Mouse (Mus musculus) cerebral cortex, adult 2 months (tissue): ENCODE measurements around the gene Gtdc1.

Experiments used
- WGBS: fragments of 180-500 bp; shearing (Covaris S2); methylation state at CpG from one replicate; pipeline ENCODE4 v1.1.7; 2018; 5-methylcytosine and 5-hydroxymethylcytosine counted together

Gtdc1 gene

DNA sequence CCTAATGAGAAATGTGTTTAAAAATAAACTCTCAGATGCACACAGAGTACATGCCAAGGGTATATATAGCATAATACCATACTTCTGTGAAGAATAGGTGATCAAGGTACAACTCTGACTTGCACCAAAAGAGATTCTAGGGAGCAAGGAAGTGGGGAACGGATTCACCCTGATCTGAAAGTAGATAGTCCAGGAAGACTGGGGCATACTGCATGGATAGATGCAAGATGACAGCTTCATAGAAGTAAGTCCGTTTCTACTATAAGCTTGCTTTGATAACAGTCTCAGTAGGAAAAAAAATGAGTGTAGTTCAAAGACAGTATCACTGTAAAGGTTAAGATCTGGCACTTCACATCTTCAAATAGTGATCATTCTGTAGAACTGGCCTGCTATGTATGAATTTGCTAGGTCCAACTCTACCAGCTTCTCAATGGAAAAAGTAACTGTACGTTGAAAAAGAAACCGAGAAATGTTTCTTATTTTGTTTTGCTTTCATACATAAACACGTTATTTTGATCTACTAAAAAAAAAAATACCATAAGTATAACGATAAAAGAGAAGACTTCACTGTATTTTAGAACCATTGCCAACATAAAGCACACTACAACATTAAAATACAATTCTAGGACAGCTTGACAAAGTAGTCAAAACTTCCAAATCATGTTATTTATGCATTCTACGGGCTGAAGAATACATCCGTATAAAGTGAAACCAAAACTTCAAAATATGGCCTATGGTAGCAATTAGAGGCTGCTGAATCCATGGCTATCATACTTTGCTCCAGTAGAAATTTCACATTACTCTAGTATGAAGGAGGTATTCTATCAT lies 4.2 kb downstream of the Gtdc1 start:
- WGBS = 64% methylated on average over 8 of the region's 8 CpGs

DNA sequence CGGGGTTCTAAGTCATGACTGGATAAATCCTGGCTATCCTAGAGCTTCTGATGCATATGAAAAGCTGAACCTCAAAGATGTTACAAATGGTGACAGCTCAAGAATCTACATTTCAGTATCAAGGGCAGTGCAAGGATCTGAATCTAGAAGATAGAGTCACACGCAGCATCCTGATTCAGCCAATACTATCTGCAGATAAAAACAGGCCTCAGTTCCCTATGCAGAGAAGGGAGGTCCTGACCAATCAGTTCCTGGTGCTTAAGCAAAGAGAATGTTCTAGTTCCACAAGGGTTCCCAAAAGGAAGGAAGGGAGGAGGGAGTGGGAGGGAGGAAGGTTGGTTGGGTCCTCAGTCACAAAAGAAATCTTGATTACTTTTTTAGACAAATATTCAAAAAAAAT lies 5.0 kb downstream of the Gtdc1 start:
- 97% methylated on average over 2 of the region's 2 CpGs for WGBS

DNA sequence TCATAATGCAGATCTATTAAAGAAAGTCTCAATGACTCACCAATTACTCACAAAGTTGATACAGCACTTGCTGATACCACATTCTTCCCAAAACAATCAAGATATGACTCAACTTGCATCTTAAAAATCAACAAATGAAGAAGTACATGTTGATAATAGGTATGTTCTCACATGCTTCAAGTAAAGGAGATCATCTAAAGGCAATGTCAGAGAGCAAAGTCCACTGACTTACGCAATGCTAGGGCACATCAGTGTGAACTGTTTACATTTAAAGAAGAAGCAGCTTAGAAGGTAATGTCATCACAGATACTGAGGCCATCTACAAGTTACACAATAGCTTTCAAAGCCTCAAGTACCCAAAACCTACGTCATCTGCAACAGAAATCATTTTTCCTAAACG lies 7.0 kb downstream of the Gtdc1 start:
- WGBS = 89% methylated on average over 3 of the region's 3 CpGs

DNA sequence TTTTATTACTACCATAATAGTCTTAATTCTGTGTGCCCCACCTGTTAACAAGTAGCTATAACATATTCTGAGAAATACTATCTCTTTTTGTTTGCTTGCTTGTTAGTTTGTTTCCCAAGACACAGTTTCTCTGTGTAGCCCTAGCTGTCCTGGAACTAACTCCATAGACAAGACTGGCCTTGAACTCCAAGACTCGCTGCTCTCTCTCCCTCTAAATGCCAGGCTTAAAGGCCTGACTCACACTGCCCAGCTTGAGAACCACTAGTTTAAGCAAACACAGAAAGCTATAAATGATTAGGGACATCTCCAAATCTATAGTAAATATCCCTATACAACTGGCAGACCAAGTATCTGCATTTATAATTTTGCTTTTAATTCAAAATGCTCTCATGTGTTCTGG lies 8.1 kb downstream of the Gtdc1 start:
- 91% methylated on average over 1 of the region's 1 CpGs for WGBS

DNA sequence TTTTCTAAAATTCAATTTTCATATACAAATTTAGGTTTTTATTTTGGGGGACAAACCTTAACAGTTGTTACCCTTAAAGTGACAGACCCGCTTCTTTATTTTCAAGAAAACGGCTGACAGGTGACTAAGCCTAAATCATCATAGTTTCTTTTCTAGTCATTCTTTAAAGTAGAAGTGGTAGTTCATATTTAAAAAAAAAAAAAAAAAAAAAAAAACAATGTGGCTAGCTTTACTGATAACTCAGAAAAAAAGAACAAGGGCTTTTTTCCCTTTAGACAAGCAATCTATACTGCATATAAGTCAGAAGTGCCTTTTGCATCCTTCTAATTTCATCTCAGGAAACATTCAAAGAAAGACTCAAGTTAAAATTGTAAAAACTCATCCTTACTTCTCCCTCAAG lies 8.7 kb downstream of the Gtdc1 start:
- WGBS = 94% methylated on average over 2 of the region's 2 CpGs

DNA sequence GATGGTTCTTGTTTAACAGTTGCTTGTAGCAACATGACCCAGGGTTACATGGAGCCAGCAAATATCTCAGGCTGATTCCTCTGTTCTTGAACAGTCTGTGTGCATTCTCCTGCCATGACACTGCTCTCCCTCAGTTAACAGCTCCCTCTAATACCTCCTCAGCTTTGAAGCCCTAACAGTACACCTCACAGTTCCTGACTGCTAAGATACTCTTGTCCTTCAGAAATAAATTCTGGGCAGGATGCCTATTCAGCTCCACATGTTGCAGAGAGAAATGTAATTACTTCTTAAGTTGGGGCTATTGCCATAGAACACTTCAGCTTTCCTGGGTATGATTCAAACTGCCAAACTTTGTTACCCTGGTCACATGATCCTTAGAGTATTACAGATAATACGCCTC lies 29.7 kb downstream of the Gtdc1 start:
- 89% methylated on average over 1 of the region's 1 CpGs for WGBS

DNA sequence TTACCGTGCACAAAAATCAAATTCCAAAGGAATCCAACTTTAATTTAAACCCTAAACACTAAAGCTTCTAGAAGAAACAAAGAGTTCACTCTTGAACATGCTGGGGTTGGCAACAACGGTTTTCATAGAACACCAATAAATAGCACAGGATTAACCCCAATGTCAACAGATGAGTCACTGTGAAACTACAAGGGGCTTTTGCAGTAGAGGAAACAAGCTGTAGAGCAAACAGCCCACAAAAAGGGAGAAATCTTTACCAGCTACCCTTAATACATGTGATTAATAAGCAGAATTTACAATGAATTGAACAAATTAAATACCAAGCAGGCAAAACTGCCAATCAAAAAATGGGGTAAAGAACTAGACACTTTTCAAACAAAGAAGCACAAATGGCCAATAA lies 53.7 kb downstream of the Gtdc1 start:
- WGBS = 58% methylated on average over 2 of the region's 2 CpGs

DNA sequence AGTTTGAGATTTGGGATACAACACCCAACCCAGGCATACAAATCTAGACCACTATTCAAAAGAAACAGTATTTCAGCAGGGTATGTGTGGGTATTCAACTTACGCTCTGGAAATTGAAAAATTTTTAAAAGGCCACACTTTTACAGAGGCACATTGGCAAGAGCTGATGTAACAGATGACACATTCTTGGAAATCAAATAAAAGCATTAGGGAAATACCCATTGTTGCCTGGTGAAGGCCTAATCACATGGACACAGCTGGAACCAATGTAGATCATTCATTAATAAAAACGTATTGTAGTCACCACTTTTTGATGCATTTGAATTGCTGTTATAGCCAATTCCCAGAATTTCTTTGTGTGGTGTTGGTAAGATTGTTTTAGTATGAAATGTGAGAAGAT lies 73.0 kb downstream of the Gtdc1 start:
- WGBS = 75% methylated on average over 2 of the region's 2 CpGs

DNA sequence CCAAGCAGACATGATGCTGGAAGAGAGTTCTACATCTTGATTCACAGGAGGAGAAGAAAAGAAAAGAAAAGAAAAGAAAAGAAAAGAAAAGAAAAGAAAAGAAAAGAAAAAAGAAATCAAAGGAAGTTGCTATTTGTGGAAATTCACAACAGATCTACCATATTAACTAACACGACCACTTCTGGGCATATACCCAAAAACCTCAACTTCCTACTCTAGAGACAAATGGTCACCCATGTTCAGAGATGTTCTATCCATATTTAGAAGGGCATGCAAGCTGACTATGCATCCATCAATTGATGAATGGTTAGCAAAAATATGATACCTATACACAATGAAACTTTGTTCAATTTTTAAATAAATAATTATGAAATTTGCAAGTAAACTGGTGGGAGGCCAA lies 79.3 kb downstream of the Gtdc1 start:
- WGBS = 41% methylated on average over 1 of the region's 1 CpGs

DNA sequence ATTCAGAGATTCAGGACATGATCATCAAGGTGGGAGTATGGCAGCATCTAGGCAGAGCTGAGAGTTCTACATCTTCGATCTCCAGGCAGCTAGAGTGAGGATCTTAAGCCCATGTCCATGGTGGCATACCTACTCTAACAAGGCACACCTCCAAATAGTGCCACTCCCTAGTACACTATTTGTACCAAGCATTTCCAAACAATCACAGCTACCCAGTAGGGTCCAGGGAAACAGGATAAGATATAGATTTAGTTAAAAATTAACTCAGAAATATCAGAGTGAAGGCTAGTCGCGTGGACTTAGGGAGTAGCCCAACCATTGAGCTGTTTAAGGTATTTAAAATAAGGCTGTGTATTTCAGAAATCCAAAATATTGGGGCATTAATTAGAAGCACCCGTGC lies 82.0 kb downstream of the Gtdc1 start:
- WGBS = 93% methylated on average over 4 of the region's 4 CpGs

DNA sequence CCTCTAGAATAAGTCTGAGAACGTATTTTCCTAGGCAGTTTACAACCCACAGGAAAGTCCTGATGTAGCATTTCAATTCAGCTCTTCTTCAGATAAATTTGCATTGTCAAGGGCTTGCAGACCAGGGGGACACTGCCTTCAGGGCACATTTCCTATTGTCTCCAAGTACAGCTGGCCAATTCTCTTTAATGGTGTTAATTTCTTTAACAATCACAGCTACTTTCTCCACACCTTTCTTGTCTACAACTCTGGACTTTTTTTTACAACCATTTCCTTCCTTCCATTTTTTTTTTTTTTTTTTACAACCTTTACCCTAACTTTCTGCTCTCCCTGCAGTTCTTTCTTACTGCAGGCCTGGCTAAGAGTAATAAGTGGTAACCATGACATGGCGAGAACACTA lies 97.7 kb downstream of the Gtdc1 start:
- WGBS = 74% methylated on average over 2 of the region's 2 CpGs

DNA sequence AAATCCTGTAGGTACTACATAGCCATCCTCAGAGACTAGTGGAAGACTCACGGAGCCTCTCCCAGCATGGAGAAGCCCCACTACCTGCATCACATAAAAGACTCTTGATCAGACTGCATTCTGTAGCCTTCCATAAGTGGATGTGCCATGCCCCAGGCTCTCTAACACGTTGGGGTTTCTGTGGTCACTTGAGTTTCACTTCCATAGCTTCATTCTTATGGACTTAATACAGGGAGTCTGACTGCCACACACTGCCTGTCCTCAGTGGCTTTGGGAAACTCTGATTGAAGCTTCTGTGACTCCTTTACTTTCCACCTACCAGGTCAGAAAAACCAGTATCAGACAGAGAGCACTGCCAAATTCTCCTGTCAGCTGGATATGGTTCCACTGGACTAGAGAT lies 98.1 kb downstream of the Gtdc1 start:
- 86% methylated on average over 2 of the region's 2 CpGs for WGBS

DNA sequence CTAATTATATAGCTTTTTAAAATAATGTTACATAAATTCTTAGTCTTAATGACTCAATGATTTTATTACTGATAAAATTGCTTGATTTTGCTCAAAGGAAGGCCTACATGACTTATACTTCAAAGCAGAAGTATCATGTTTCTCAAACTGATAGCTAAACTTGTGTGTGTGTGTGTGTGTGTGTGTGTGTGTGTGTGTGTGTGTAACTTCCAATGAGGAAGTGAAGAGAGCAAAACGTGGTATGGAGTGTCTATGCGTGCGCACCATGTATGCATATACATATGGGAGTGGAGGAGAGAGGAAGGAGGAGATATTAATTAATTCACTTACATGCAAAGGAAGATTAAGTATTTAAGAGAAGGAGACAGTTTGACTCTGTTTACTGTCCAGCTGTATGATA lies 100.8 kb downstream of the Gtdc1 start:
- WGBS = 93% methylated on average over 3 of the region's 3 CpGs

DNA sequence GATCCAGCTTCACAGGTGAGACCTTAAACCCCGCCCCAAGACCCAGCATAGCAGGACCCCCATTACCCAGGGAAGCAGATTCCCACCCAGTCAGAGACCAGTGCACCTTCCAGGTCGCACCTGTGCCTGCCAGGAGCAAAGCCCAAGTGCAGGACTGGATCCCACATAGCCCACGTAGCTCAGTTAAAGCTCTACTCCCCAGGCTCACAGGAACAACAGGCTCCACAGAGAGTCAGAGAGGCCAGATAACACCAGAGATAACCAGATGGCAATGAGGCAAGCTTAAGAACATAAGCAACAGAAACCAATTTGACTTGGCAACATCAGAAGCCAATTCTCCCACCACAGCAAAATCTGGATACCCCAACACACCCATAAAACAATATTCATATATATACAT lies 113.7 kb downstream of the Gtdc1 start:
- WGBS = 91% methylated on average over 3 of the region's 3 CpGs

DNA sequence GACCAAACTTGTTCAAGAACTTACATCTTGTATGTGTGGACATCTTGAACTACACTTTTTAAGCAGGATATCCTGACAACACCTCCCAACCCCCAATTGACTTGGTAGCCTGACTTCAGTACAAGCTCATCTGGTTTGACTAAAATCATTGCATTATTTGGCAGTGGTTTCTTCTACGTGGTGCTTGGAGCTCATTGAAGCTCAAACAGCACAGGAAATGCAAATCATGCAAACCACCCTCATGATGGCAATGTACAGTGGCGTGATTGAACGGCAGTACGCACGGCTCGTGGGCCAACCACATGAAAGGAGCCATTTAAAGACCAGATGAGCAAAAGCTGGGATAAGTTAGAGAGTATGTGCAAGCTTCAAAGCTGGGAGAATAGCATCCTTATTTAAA lies 123.0 kb downstream of the Gtdc1 start:
- WGBS = 74% methylated on average over 6 of the region's 6 CpGs

DNA sequence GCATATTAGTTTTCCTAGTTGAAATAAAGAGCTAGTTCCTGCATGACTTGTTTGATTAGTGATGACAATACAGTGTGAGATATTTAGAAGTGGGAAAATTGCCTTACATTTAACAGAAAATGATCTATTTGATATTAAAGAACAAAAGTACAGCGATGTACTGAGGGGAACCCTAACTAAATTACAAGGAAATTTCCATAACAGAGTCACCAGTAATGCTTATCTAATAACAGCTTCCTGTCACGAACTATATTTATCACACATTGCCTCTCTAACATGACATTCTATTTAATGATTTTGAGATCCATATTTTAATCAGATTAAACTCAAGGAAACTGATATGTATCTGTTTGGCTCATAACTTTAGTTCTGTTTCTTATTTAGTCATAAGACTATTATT lies 126.1 kb downstream of the Gtdc1 start:
- 72% methylated on average over 2 of the region's 2 CpGs for WGBS

DNA sequence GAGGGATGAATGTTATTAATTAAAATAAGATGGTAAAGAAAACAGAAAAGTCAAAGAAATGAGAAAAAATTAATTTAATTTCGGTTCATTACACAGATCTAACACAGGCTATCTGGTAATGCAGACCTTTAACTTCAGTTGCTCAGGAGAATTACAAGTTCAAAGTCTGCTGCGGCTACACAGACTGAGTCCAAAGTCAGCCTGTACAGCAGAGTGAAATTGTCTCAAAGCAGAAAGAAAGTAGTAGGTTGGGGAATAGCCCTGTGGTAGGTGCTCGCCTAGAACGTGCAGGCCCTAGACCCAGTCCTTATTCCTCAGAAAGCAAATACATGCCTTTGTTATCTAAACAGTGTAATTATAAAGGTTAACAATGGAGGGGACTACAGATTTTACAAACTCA lies 135.6 kb downstream of the Gtdc1 start:
- WGBS = 94% methylated on average over 4 of the region's 4 CpGs

DNA sequence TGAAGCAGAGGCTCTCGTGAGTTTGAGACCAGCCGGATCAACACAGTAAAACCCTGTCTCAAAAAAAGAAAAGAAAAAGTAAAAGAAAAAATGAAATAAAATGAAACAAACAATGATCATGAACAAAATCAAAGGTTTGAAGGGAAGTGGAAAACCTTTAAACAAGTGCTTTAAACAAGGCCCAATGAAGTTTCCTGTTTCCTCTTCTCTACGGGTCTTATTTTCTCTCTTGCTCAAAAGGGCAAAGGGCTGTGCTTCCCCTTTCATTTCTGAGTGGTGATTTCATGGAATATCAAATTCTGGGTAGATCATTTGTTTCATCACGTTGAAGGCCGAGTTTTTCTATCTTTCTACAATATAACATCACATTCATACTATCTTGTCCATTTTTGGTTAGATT lies 136.3 kb downstream of the Gtdc1 start:
- WGBS = 88% methylated on average over 5 of the region's 5 CpGs

DNA sequence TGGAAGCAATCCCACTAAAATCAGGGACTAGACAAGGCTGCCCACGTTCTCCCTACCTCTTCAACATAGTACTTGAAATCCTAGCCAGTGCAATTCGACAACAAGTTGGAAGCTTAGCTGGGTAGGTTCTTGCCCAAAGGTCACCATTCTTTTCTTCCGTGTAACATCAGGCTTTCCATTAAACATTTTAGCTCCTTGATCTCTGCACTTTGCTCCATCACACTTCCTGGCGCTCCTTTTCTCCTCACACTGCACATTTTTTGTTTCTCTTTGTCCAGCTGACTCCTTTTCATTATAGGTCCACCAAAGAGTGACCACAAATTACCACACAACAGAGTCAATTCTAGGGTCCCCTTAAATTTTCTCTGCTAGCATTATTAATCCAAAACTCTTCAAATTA lies 144.7 kb downstream of the Gtdc1 start:
- WGBS = 92% methylated on average over 4 of the region's 4 CpGs

DNA sequence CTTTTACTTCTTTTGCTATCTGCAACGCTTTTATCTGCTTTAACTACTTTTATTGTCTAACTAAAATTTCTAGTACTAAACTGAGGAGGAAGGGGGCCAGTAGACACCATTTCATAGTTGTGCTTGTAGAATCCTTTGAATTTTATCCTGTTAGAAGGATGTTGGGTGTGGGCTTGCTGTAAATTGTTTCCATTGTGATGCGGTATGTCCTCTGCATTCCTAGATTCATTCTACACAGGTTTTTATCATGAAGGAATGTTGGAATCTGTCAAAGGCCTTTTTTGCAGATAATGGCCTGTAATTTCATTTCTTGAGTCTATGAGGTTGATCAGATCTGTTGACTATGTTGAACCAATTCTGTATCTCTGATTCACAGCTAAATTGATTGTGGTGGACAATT lies 146.5 kb downstream of the Gtdc1 start:
- WGBS = 95% methylated on average over 2 of the region's 2 CpGs

DNA sequence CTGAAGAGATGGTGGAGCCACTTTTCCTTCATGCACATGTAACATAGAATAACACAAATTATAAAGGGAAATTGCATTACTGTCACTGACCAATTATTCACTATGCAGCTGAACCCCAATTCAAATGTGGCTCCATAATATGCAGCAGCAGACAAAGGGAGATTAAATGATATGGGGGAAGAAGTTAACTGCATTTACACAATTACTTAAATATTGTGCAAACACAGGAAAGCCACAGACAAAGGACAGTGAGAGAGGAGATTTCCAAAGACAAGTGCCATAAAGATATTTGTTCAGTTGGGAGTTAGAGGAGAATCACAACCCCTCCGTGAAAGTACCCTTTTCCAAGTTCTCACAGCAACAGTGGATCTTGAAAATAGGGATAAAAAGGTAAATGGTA lies 163.6 kb downstream of the Gtdc1 start:
- WGBS = 88% methylated on average over 1 of the region's 1 CpGs

DNA sequence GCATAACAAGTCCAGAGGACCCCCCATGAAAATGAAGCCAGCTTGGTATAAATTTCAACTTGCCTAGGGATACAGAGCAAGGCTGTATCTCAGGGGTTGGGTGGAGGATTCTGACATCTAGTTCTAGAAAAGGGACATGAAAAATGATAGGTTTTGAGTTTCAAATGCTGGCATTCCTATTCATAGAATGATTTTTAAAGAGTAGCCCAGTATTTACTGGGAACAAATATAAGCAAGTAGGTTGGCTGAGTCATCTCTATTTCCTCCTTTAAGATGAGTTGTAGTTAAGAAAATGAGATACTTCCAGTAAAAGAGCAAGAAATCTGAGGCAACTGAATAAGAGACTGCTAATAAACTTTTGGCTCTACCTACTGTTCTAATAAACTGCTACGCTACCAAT lies 190.8 kb downstream of the Gtdc1 start:
- 87% methylated on average over 1 of the region's 1 CpGs for WGBS

DNA sequence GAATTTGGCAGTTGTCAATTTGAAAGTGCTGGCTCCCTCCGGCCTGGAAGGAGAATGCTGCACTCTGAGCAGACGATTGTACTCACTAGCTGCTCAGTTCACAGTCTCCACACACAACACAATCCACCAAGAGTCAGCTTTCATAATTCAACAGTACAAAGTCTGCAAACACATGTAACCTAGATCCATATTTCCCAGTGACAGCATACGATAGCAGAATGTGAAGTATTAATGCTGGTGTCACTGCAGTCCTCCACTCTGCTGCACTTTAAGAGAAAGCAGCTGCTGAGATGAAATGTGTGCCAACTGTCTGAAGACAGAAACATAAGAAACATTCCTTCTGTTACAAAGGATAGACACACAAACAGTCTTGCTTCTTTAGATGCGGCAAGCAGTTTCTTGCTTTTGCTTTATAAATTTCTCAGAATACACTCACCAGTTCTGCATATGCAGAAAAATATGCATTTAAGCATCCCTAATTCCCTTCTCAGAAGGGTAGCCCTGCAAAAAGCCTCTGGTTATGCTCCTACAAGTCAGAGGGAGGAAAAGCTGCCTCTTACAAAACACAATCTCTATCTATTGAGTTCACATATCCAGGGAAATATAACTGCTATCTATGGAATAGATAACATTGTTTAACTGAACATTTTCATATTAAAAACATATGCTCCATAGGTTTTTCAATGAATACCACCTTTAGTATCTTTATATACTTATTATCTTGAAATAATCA lies 221.4 kb downstream of the Gtdc1 start:
- WGBS = 18% methylated on average over 4 of the region's 4 CpGs

DNA sequence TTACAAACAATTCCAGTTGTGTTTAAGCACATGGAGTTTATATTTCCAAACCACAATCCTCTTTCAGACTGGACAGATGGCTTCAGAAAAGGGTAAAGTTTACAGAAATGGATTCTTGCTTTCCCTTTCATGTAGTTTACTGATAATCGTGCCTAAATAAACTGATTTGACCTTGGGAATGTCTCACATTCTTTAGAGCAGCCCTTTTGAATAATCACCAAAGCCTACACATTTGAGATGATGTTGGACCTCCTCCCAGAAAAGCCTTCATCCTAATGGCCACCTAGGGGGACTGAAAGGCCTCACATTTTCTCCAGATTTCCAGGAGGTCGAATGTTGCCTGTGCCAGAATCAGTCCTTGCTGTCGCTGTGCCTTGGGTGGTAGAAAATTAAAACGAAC lies 227.2 kb downstream of the Gtdc1 start:
- 60% methylated on average over 4 of the region's 4 CpGs for WGBS
